Mouse (Mus musculus) liver, postnatal 0 days (tissue): ENCODE measurements around the gene Swi5.

Source experiments
- CTCF ChIP-seq: sonication (generic); IDR thresholded peaks from 2 replicates; pipeline ENCODE4 v1.5.1; 2016; ENCODE audit warnings: antibody characterized with exemption, low read depth
- EP300 ChIP-seq: IDR thresholded peaks from 2 replicates; pipeline ENCODE4 v1.6.1; 2016; ENCODE audit warnings: antibody characterized with exemption, low read depth, mild to moderate bottlenecking

DNA sequence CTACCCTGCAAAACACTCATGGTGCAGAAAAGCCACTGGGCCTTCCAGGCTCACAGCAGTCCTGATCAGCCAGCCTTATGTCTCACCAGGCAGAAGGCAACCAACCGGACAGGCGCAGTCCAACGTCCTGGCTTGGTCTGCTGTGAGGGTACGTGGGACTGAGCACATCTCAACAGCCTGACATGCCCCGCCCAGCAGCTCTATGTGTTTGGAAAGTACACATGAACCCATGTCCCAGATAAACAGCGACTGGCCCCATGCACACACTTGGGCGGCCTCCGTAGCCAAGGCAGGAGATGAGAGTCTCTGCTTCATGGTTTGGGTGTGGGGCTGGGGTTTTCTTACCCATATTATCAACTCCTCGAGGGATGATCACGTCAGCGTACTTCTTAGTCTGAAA lies 31.6 kb downstream of the Swi5 start:
- TF ChIP-seq CTCF, result no peak
- no peak for TF ChIP-seq EP300
